Mouse (Mus musculus): ENCODE measurements at regions not wholly inside any gene's neighbourhood (a gene's known extent, or its start where the extent isn't known, plus 50 kb on each side); places are given as distances from the start of the nearest gene placed in this dataset.
A peak's percentile ranks its signal among the peaks of the same experiment; 100 is the strongest.

- Histone ChIP-seq H3K4me3 (ENCODE audit: insufficient read depth, low read depth, low read length) (no peak overlapping the region), H3K4me1 (ENCODE audit: control insufficient read depth, insufficient read depth, insufficient read length, low read length) (no peaks in the 10 kb centered on the region), H3K27ac (replicated peaks; ENCODE audit: low read depth, low read length) (no peak overlapping the region)
Observed at GRCm38 (mm10) chr6:140368354-140369069, 55.3 kb upstream of the Plekha5 start.

DNA sequence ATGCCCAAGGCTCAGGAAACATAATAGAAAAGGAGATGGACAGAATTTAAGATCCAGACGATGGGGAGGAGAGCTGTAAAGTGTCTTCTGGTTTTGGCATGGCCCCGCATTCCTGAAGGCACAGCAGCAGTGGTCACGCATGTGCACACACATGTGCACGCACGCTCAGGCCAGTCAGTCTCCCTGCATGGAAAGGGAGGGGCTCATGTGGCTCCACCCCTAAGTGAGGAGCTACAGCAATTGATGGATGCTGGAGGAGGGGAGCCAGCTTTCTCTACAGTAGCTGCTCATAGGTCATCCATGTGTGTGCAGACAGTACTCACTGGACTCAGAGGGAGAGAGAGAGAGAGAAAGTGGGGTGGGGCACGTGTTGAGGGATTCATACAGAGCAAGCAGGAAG, 56.6 kb upstream of the Plekha5 start:
- H3K4me3 ChIP-seq (ENCODE audit: insufficient read depth, low read depth, low read length): no peak overlapping the region
- H3K27ac ChIP-seq (replicated peaks; ENCODE audit: low read depth, low read length): no peak overlapping the region
- H3K4me1 ChIP-seq (ENCODE audit: control insufficient read depth, insufficient read depth, insufficient read length, low read length): no peaks in the 10 kb centered on the region

- Histone ChIP-seq H3K4me3 (ENCODE audit: insufficient read depth, low read depth, low read length) (no peak overlapping the region), H3K4me1 (ENCODE audit: control insufficient read depth, insufficient read depth, insufficient read length, low read length) (no peaks in the 10 kb centered on the region), H3K27ac (replicated peaks; ENCODE audit: low read depth, low read length) (no peak overlapping the region)
Observed at GRCm38 (mm10) chr6:140366791-140367190, 57.1 kb upstream of the Plekha5 start.

GRCm38 (mm10) chr6:140360996-140361395, 62.9 kb upstream of the Plekha5 start:
- Histone ChIP-seq H3K27ac (replicated peaks; ENCODE audit: low read depth, low read length) (no peak overlapping the region), H3K4me3 (ENCODE audit: insufficient read depth, low read depth, low read length) (no peak overlapping the region), H3K4me1 (ENCODE audit: control insufficient read depth, insufficient read depth, insufficient read length, low read length) (no peaks in the 10 kb centered on the region)

DNA sequence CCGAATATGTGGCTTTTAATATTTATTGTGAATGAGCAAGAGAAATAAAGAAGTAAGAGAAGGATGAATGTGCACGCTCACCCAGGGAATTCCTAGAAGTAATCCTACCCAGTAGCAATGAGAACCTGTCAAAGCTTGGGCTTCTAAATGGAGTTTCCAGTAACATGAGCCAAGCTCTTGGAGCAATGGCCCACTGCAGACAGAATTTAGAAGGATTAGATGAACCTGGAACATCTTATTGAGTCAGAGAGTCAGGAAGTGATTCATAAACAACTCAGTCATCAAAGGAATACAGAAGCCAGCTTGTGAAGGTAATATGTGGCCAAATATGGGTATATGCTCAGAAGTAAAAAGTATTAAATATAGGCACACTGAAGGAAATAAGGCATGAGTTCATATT, 66.0 kb upstream of the Plekha5 start:
- no peak overlapping the region for H3K27ac ChIP-seq (replicated peaks; ENCODE audit: low read depth, low read length)
- no peaks in the 10 kb centered on the region for H3K4me1 ChIP-seq (ENCODE audit: control insufficient read depth, insufficient read depth, insufficient read length, low read length)
- H3K4me3 ChIP-seq (ENCODE audit: insufficient read depth, low read depth, low read length): no peak overlapping the region

DNA sequence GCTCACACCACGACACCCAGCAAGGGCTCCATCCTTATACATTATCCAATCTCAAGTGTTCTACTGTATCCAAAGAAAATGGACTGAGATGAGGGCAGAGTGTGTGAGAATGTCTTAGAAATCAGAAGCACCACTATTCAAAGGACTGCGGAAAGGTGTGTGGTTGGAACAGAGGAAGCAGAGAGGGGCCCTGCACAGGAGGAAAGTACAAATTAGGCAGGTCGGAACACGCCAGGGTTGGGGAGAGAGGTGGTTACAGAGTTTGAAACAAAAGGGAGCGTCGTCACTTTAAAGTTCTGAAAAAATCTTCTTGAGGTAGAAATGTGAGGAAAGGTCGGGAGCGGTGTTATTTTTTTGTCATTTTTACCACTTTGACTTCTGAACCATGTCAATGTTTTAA, 66.6 kb upstream of the Plekha5 start:
- H3K4me3 ChIP-seq (ENCODE audit: insufficient read depth, low read depth, low read length): no peak overlapping the region
- H3K4me1 ChIP-seq (ENCODE audit: control insufficient read depth, insufficient read depth, insufficient read length, low read length): no peaks in the 10 kb centered on the region
- H3K27ac ChIP-seq (replicated peaks; ENCODE audit: low read depth, low read length): no peak overlapping the region

DNA sequence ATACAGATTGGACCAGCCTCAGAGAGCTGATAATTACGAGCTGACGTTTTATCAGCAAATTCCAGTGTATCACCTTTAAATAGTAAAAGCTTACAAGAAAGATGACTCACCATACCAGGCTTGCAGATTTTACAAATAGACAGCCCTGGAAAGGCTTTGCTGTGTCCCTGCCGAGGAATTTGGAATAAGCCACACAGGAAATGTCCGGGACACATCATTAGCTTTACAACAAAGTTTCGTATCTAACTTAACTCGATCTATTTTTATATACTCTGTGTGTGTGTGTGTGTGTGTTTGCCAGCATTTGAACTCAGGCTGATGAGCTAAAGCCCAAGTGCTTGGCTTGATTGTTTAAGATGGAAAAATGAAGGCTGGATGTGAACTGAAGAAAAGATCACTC, 69.8 kb upstream of the Plekha5 start:
- Histone ChIP-seq H3K27ac (replicated peaks; ENCODE audit: low read depth, low read length) (no peak overlapping the region), H3K4me1 (ENCODE audit: control insufficient read depth, insufficient read depth, insufficient read length, low read length) (no peaks in the 10 kb centered on the region)

DNA sequence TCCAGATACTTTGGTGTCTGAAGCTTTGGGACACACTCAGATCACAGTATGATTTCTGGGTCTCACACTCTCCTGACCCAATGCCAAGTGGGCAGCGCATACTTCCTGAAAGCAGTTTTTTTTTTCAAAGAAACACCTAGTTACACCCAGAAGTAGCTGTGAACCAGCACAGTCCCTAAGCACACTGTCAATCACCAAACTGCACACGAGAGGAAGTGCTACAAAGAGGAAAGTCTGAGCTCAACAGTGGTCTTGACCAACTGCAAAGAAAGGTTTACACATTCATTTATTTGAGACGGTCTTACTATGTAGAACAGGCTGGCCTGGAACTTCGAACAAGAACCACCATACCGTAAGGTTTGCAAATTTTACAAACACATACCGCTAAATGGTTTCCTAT, 70.2 kb upstream of the Plekha5 start:
- Histone ChIP-seq H3K4me3 (ENCODE audit: insufficient read depth, low read depth, low read length) (no peak overlapping the region), H3K4me1 (ENCODE audit: control insufficient read depth, insufficient read depth, insufficient read length, low read length) (no peaks in the 10 kb centered on the region), H3K27ac (replicated peaks; ENCODE audit: low read depth, low read length) (no peak overlapping the region)

More for the DNA sequence above, 69.8 kb upstream of the Plekha5 start:
- H3K4me3 ChIP-seq (ENCODE audit: insufficient read depth, low read depth, low read length): no peak overlapping the region

GRCm38 (mm10) chr6:140351365-140352095, 72.3 kb upstream of the Plekha5 start:
- H3K27ac ChIP-seq (replicated peaks; ENCODE audit: low read depth, low read length): no peak overlapping the region
- H3K4me1 ChIP-seq (ENCODE audit: control insufficient read depth, insufficient read depth, insufficient read length, low read length): no peaks in the 10 kb centered on the region
- no peak overlapping the region for H3K4me3 ChIP-seq (ENCODE audit: insufficient read depth, low read depth, low read length)

- no peaks in the 10 kb centered on the region for H3K4me1 ChIP-seq (ENCODE audit: control insufficient read depth, insufficient read depth, insufficient read length, low read length)
- no peak overlapping the region for H3K27ac ChIP-seq (replicated peaks; ENCODE audit: low read depth, low read length)
- H3K4me3 ChIP-seq (ENCODE audit: insufficient read depth, low read depth, low read length): no peak overlapping the region
Observed at GRCm38 (mm10) chr6:140348578-140348977, 75.3 kb upstream of the Plekha5 start.

GRCm38 (mm10) chr6:140346929-140347328, 76.9 kb upstream of the Plekha5 start:
- Histone ChIP-seq H3K4me1 (ENCODE audit: control insufficient read depth, insufficient read depth, insufficient read length, low read length) (no peaks in the 10 kb centered on the region), H3K4me3 (ENCODE audit: insufficient read depth, low read depth, low read length) (no peak overlapping the region), H3K27ac (replicated peaks; ENCODE audit: low read depth, low read length) (no peak overlapping the region)

- H3K27ac ChIP-seq (replicated peaks; ENCODE audit: low read depth, low read length): no peak overlapping the region
- H3K4me3 ChIP-seq (ENCODE audit: insufficient read depth, low read depth, low read length): no peak overlapping the region
- no peaks in the 10 kb centered on the region for H3K4me1 ChIP-seq (ENCODE audit: control insufficient read depth, insufficient read depth, insufficient read length, low read length)
Observed at GRCm38 (mm10) chr6:140343638-140344037, 80.2 kb upstream of the Plekha5 start.

GRCm38 (mm10) chr6:140342881-140343280, 81.0 kb upstream of the Plekha5 start:
- H3K4me1 ChIP-seq (ENCODE audit: control insufficient read depth, insufficient read depth, insufficient read length, low read length): no peaks in the 10 kb centered on the region
- no peak overlapping the region for H3K27ac ChIP-seq (replicated peaks; ENCODE audit: low read depth, low read length)
- H3K4me3 ChIP-seq (ENCODE audit: insufficient read depth, low read depth, low read length): no peak overlapping the region

DNA sequence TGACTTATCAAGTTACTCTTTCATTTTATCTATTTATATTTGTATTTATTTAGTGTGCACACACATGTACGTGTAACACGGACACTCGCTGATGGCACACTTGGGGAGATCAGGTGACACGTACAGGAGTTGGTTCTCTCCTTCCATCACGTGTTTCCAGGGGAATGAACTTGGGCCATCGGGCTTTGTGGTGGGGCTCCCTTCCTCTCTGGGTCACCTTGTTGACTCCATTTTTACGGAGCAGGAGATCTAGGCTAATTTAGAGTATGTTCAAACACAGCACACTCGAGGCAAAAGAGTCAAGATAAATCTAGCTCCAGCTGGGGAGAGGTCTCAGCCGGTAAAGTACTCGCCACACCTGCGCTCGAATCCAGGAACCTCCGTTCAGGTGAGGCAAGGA, 84.1 kb upstream of the Plekha5 start:
- Histone ChIP-seq H3K4me3 (ENCODE audit: insufficient read depth, low read depth, low read length) (no peak overlapping the region), H3K4me1 (ENCODE audit: control insufficient read depth, insufficient read depth, insufficient read length, low read length) (no peaks in the 10 kb centered on the region), H3K27ac (replicated peaks; ENCODE audit: low read depth, low read length) (no peak overlapping the region)

GRCm38 (mm10) chr6:140337897-140338749, 85.7 kb upstream of the Plekha5 start:
- no peak overlapping the region for H3K27ac ChIP-seq (replicated peaks; ENCODE audit: low read depth, low read length)

More at GRCm38 (mm10) chr6:140337897-140338749, 85.7 kb upstream of the Plekha5 start:
- Histone ChIP-seq H3K4me1 (ENCODE audit: control insufficient read depth, insufficient read depth, insufficient read length, low read length) (no peaks in the 10 kb centered on the region), H3K4me3 (ENCODE audit: insufficient read depth, low read depth, low read length) (peak overlapping the region; percentile 23)
